In the genomic region with DNA sequence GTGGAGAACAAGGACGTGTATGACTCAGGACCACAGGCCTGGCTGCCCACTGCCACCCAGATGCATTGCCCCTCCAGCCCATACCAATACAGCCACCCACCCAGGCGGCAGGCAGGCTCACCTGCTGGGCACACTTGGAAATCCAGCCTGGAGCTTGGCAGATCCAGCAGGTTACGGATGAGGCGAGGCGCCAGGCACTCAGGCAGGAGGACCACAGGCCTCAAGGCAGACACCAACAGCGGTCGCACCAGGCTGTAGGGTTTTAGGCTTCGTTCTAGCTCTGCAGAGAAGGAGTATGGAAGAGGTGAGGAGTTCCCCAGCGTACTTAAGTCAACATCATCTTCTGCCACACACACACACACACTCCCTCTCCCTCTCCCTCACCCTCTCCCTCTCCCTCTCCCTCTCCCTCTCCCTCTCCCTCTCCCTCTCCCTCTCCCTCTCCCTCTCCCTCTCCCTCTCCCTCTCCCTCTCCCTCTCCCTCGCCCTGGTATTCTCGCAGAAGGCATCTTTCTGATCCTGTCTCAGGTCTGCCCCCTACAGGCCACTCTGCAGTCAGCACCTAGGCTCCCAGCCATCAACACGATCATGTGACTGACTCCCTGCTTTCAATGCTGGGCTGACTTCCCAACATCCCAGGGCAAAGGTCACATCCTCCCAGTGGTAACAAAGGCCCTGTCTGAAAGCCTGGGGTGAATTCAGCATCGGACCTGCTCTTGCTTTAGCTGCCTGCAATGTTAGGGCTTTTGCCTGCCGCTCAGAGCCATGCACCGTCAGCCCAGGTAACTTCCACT, we compare ENCODE assay signal across 8 mouse cellular contexts. TPM values are rescaled to one million over a fixed set of nuclear protein-coding genes. Genes with fewer than 3 reads are reported as not detected.
A peak's percentile ranks its signal among the peaks of the same experiment; 100 is the strongest.
DNase-seq lines count a peak whose midpoint lies in the region; ATAC-seq and TF ChIP-seq lines count a peak whose summit lies in the region.

No protein-coding gene starts in this region.

- H3K9me3 ChIP-seq in heart, embryonic 13.5 days = no peaks in the 10 kb centered on the region
- H3K9me3 ChIP-seq in liver, embryonic 12.5 days (replicated peaks) = no peaks in the 10 kb centered on the region
- no peaks in the 10 kb centered on the region for H3K9me3 ChIP-seq in neural tube, embryonic 13.5 days

- H3K36me3 ChIP-seq in heart, embryonic 13.5 days = peaks cover 25% of the 10 kb centered on the region
- peaks cover 11% of the 10 kb centered on the region for H3K36me3 ChIP-seq in liver, embryonic 12.5 days
- no peaks in the 10 kb centered on the region for H3K36me3 ChIP-seq in neural tube, embryonic 13.5 days
- no peaks in the 10 kb centered on the region for H3K36me3 ChIP-seq in testis, adult 2 months (ENCODE audit: control insufficient read depth, insufficient read depth, low read length)

- ATAC-seq in erythroblast, adult 5-6 weeks (replicated peaks; ENCODE audit: low FRiP score, poor library complexity, severe bottlenecking) = 0 out of 2 replicates have a peak, but pooled peaks have one; percentile 48
- 0 out of 2 replicates have a peak, but pooled peaks have one; percentile 22 for ATAC-seq in heart, embryonic 13.5 days (ENCODE audit: extremely low read depth, insufficient number of reproducible peaks, low FRiP score, low TSS enrichment)
- ATAC-seq in liver, embryonic 12.5 days = no peak
- peak; percentile 16; the same call in 1 of the 2 replicates for ATAC-seq in neural tube, embryonic 13.5 days (ENCODE audit: low read depth)

- H3K4me3 ChIP-seq in bone marrow macrophage, adult 2 months (ENCODE audit: insufficient read depth, low read length) = no peak overlapping the region
- no peak overlapping the region for H3K4me3 ChIP-seq in heart, embryonic 13.5 days
- no peak overlapping the region for H3K4me3 ChIP-seq in liver, embryonic 12.5 days
- H3K4me3 ChIP-seq in neural tube, embryonic 13.5 days = no peak overlapping the region
- H3K4me3 ChIP-seq in testis, adult 2 months (ENCODE audit: control insufficient read depth, low read depth, low read length) = no peak overlapping the region

- TF ChIP-seq POLR2A in bone marrow macrophage, adult 2 months (IDR thresholded peaks at IDR 0.05; ENCODE audit: borderline replicate concordance, low read depth, low read length) = no peak
- no peak for TF ChIP-seq POLR2A in testis, adult 2 months (IDR thresholded peaks at IDR 0.05; ENCODE audit: control insufficient read depth, low read depth, low read length)

- no peak overlapping the region for H3K9ac ChIP-seq in heart, embryonic 13.5 days
- no peak overlapping the region for H3K9ac ChIP-seq in liver, embryonic 12.5 days
- H3K9ac ChIP-seq in neural tube, embryonic 13.5 days = 0 out of 2 replicates have a peak overlapping the region, but pooled peaks have one; percentile 12

- 51% methylated on average over 14 of the region's 15 CpGs for WGBS in heart, embryonic 13.5 days
- 62% methylated on average over 13 of the region's 15 CpGs for WGBS in liver, embryonic 12.5 days (ENCODE audit: insufficient replicate concordance)
- WGBS in neural tube, embryonic 13.5 days = 45% methylated on average over 14 of the region's 15 CpGs

- peak; percentile 86 for DNase-seq in CD4-positive, CD25-positive, alpha-beta regulatory T cell, adult 2 months (ENCODE audit: low read depth, low spot score)
- DNase-seq in kidney, postnatal 14 days = peak; percentile 95

- no peak overlapping the region for H3K27ac ChIP-seq in bone marrow macrophage, adult 2 months (ENCODE audit: insufficient read depth, low read depth, low read length)
- H3K27ac ChIP-seq in heart, embryonic 13.5 days (replicated peaks) = peak overlapping the region; percentile 49
- H3K27ac ChIP-seq in liver, embryonic 12.5 days = peak overlapping the region; percentile 36; the same call in 1 of the 2 replicates
- H3K27ac ChIP-seq in neural tube, embryonic 13.5 days (replicated peaks) = peak overlapping the region; percentile 52; the same call in 1 of the 2 replicates
- no peak overlapping the region for H3K27ac ChIP-seq in testis, adult 2 months (ENCODE audit: control insufficient read depth, insufficient read depth, low read depth, low read length)

- H3K27me3 ChIP-seq in heart, embryonic 13.5 days (replicated peaks) = 0 out of 2 replicates have a peak, but pooled peaks cover 6% of the 10 kb centered on the region
- no peaks in the 10 kb centered on the region for H3K27me3 ChIP-seq in liver, embryonic 12.5 days (replicated peaks)
- no peaks in the 10 kb centered on the region for H3K27me3 ChIP-seq in neural tube, embryonic 13.5 days
- H3K27me3 ChIP-seq in testis, adult 2 months (ENCODE audit: control insufficient read depth, insufficient read depth, low read length) = no peaks in the 10 kb centered on the region

- no peak overlapping the region for H3K4me2 ChIP-seq in heart, embryonic 13.5 days
- H3K4me2 ChIP-seq in liver, embryonic 12.5 days = no peak overlapping the region
- H3K4me2 ChIP-seq in neural tube, embryonic 13.5 days = no peak overlapping the region

- peaks cover 6% of the 10 kb centered on the region for H3K4me1 ChIP-seq in bone marrow macrophage, adult 2 months (ENCODE audit: control insufficient read depth, insufficient read depth, low read length)
- peaks cover 10% of the 10 kb centered on the region for H3K4me1 ChIP-seq in heart, embryonic 13.5 days
- peaks cover 19% of the 10 kb centered on the region for H3K4me1 ChIP-seq in liver, embryonic 12.5 days
- H3K4me1 ChIP-seq in neural tube, embryonic 13.5 days (replicated peaks) = peaks cover 25% of the 10 kb centered on the region
- no peaks in the 10 kb centered on the region for H3K4me1 ChIP-seq in testis, adult 2 months (ENCODE audit: control insufficient read depth, insufficient read depth, low read length)

- peak; percentile 34; the same call in 1 of the 2 replicates for TF ChIP-seq CTCF in bone marrow macrophage, adult 2 months (IDR thresholded peaks at IDR 0.05; ENCODE audit: low read depth, low read length)
- TF ChIP-seq CTCF in testis, adult 2 months (IDR thresholded peaks at IDR 0.05; ENCODE audit: control insufficient read depth, insufficient read depth, insufficient replicate concordance, low read depth, low read length) = peak; percentile 83; the same call in 1 of the 2 replicates

RNA-seq across cellular contexts. Expression of a gene that starts 5.0 kb away (rescaled TPM):
- polyA plus RNA-seq in bone marrow macrophage, adult 2 months (2012; ENCODE audit: insufficient read depth, insufficient read length, missing spikeins) = 14.0 and 16.2 TPM in 2 replicates
- total RNA-seq in erythroblast, adult 5-6 weeks (2015; ENCODE audit: low replicate concordance) = 0.38 and 1.7 TPM in 2 replicates
- total RNA-seq in erythroblast, adult 5-6 weeks (2017; ENCODE audit: low replicate concordance) = 0.17 and 0.98 TPM in 2 replicates
- 13.7 and 15.8 TPM in 2 replicates for polyA plus RNA-seq in heart, embryonic 13.5 days (2015; fragmentation: Nextera tagmentation; extraction: Ambion mirVana)
- polyA plus RNA-seq in liver, embryonic 12.5 days (2016; fragmentation: Nextera tagmentation; extraction: Ambion mirVana) = 11.0 and 11.7 TPM in 2 replicates
- 34.2 and 34.4 TPM in 2 replicates for polyA plus RNA-seq in neural tube, embryonic 13.5 days (2015; fragmentation: Nextera tagmentation; extraction: Ambion mirVana)
- 0.75 and 0.97 TPM in 2 replicates for polyA plus RNA-seq in testis, adult 2 months (2012; rRNA removed)

RNA-seq across cellular contexts. Expression of a gene that starts 24.6 kb away (rescaled TPM):
- polyA plus RNA-seq in bone marrow macrophage, adult 2 months (2012; ENCODE audit: insufficient read depth, insufficient read length, missing spikeins) = 0.23 TPM in 1 of 2 replicates, not detected in the other
- total RNA-seq in erythroblast, adult 5-6 weeks (2015; ENCODE audit: low replicate concordance) = 0.58 TPM in 1 of 2 replicates, not detected in the other
- total RNA-seq in erythroblast, adult 5-6 weeks (2017; ENCODE audit: low replicate concordance) = 0.56 TPM in 1 of 2 replicates, not detected in the other
- 5.1 and 5.3 TPM in 2 replicates for polyA plus RNA-seq in heart, embryonic 13.5 days (2015; fragmentation: Nextera tagmentation; extraction: Ambion mirVana)
- 2.3 and 2.5 TPM in 2 replicates for polyA plus RNA-seq in liver, embryonic 12.5 days (2016; fragmentation: Nextera tagmentation; extraction: Ambion mirVana)
- 1.7 and 2.0 TPM in 2 replicates for polyA plus RNA-seq in neural tube, embryonic 13.5 days (2015; fragmentation: Nextera tagmentation; extraction: Ambion mirVana)
- 5.0 and 5.9 TPM in 2 replicates for polyA plus RNA-seq in testis, adult 2 months (2012; rRNA removed)

RNA-seq across cellular contexts. Expression of a gene that starts 59.7 kb away (rescaled TPM):
- not detected in 2 replicates for polyA plus RNA-seq in bone marrow macrophage, adult 2 months (2012; ENCODE audit: insufficient read depth, insufficient read length, missing spikeins)
- total RNA-seq in erythroblast, adult 5-6 weeks (2015; ENCODE audit: low replicate concordance) = not detected in 2 replicates
- total RNA-seq in erythroblast, adult 5-6 weeks (2017; ENCODE audit: low replicate concordance) = 0.09 TPM in 1 of 2 replicates, not detected in the other
- 0.03 TPM in 1 of 2 replicates, not detected in the other for polyA plus RNA-seq in heart, embryonic 13.5 days (2015; fragmentation: Nextera tagmentation; extraction: Ambion mirVana)
- not detected in 2 replicates for polyA plus RNA-seq in liver, embryonic 12.5 days (2016; fragmentation: Nextera tagmentation; extraction: Ambion mirVana)
- polyA plus RNA-seq in neural tube, embryonic 13.5 days (2015; fragmentation: Nextera tagmentation; extraction: Ambion mirVana) = 5.5 and 6.0 TPM in 2 replicates
- 6.7 and 6.9 TPM in 2 replicates for polyA plus RNA-seq in testis, adult 2 months (2012; rRNA removed)

Comparison
In these comparisons a context has a peak if more than half of its experiments do, and no peak if none do; other contexts are left out.
1. H3K27ac ChIP-seq: peak in heart, embryonic 13.5 days (single experiment), liver, embryonic 12.5 days (single experiment) and neural tube, embryonic 13.5 days (single experiment); none in bone marrow macrophage, adult 2 months (single experiment) and testis, adult 2 months (single experiment).